Mouse (Mus musculus) gastrocnemius, adult 18-20 months (tissue): ENCODE measurements around the gene Arl2bp. TPM values are rescaled to one million over a fixed set of nuclear protein-coding genes. Genes with fewer than 3 reads are reported as not detected.

ENCODE experiments used
- DNase-seq: peaks from one replicate; pipeline ENCODE4 v3.0.0; 2021; ENCODE audit warnings: low spot score
- total RNA-seq, 2 experiments: library from RNA; stranded (reverse); gene quantifications; 2 replicates each; pipeline ENCODE4 v1.2.3; 2021

Gene Arl2bp
- total RNA-seq, 2 experiments from 2014 or later: 50.4 to 54.9 TPM

DNA sequence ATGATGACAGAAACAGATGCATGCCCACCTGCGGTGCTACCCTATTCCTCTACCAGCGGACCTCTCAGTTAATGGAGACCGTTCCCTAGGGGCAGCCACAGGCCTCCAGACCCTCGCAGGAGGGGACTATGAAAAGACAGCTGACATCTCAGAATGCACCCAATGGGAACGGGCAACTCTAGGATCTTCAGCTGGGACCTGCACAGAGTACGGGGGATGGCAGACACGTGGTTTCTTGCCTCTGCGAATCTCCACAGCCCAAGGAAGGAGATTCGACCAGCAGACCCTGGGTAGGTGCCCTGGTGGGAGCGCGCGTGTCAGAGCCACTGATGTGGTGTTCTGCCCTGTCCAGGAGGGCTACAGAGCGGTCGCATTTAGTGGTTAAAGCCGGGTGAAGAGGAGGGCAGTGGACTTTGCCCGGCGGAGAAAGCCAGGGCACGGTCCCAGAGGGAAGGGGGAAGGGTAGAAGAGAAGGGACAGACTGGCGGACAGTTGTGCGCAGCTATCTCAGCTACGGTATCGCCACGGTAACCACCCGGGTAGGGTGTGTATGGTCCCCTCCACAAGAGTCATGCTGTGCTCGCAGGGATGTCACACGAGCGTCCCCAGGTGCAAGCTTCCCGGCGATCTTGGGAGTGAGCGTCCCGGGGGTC lies 29.1 kb downstream of the Arl2bp start:
- DNase-seq: no peak

DNA sequence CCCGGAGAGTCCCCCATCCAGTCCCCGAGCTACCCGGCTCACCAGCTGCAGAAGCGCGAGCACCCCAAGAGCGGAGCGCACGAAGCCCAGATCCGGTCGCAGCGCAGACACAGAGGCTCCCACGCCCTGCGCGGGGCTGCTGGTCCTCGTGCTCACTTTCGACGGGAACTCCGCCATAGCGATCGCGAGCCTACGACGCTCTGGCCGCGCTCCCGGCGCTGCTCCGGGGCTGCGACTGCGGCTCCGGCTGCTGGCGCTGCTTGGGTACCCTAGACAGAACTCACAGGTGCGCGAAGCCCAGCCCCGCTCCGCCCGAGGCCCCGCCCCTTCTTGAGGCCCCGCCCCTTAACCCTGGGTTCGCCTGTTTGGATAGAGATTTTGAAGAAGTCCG lies 29.6 kb downstream of the Arl2bp start, which contains the start of gene Pllp:
Gene Pllp (minus strand): TSS at position 285 of the 391 bp plus-strand sequence.
- no peak for DNase-seq

DNA sequence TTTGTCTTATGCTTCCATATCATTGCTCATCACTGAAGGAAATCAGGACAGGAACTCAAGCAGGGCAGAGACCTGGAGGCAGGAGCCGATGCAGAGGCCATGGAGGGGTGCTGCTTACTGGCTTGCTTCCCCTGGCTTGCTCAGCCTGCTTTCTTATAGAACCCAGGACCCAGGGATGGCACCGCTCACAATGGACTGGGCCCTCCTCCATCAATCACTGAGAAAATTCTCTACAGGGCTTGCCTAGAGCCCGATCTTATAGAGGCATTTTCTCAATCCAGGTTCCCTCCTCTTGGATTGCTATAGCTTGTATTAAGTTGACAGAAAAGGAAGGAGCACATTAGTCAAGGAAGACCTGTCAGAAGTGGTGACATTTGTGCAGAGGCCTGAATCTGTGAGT lies 30.2 kb downstream of the Arl2bp start:
- DNase-seq: no peak

DNA sequence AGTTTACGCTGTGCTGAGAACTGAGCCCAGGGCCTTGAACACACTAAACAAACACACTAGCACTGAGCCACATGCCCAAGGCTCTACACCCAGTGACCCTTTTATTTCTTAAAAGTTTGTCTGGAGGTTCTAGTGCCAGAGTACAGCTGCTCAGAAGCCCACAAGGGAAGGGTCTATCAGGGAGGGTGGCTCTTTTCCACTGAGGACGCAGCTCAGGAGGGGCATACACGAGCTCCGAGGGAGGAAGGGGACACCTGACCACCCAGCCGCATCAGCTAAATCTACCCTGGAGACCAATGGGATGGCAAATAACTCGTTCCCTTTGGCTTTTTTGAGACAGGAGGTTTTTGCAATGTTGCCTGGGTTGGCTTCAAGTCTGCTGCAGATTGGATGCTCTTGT lies 31.6 kb downstream of the Arl2bp start:
- no peak for DNase-seq

DNA sequence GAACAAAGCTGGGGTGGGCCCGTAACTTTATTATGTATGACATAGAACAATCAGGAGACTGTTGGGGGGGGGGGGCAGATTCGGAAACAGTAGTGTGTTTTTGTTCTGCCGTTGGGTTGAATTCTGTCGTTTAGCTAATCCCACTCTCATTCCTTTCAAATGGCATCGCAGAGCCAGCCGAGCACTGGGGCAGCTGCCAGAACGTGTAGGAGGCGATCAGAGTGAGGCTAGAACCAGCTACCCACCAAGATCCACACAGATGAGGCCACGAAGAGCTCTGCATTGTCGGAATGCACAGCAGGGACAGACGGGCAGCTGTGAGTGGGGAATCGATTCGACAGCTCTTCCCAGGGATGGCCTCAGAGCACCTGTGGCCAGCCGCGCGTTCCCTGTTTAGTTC lies 33.0 kb downstream of the Arl2bp start:
- DNase-seq: no peak

DNA sequence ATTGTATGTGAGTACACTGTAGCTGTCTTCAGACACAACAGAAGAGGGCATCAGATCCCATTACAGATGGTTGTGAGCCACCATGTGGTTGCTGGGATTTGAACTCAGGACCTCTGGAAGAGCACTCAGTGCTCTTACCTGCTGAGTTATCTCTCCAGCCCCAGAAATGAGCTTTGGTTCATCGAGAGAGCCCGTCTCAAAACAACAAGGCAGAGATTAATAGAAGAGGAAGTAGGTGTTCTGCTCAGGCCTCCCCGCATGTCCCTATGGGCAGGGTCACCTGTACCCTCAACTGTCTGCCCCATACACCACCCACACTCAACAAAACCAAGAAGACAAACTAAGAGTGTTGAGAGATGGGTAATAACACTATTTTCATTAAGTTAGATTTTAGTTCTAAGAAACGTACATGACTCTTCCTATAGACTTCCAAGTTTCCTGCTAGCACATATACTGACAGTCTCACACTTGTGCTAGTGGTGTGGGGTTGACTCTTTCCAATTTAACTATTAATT lies 34.1 kb downstream of the Arl2bp start:
- DNase-seq: no peak

DNA sequence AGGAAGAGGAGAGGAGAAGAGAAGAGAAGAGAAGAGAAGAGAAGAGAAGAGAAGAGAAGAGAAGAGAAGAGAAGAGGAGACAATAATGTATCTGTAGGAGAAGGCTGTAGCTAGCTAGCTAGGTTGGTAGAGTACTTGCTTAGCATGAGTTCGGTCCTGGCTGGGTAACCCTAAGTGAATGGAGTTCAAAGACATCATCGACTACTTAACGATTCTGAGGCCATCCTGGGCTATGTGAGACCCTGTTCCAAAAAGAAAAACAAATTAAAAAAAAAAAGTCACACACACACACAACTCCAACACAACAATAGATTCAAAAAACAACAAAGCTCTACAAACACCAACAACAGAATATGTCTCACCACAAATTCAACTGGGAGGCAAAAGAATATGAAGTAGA lies 35.8 kb downstream of the Arl2bp start:
- no peak for DNase-seq

DNA sequence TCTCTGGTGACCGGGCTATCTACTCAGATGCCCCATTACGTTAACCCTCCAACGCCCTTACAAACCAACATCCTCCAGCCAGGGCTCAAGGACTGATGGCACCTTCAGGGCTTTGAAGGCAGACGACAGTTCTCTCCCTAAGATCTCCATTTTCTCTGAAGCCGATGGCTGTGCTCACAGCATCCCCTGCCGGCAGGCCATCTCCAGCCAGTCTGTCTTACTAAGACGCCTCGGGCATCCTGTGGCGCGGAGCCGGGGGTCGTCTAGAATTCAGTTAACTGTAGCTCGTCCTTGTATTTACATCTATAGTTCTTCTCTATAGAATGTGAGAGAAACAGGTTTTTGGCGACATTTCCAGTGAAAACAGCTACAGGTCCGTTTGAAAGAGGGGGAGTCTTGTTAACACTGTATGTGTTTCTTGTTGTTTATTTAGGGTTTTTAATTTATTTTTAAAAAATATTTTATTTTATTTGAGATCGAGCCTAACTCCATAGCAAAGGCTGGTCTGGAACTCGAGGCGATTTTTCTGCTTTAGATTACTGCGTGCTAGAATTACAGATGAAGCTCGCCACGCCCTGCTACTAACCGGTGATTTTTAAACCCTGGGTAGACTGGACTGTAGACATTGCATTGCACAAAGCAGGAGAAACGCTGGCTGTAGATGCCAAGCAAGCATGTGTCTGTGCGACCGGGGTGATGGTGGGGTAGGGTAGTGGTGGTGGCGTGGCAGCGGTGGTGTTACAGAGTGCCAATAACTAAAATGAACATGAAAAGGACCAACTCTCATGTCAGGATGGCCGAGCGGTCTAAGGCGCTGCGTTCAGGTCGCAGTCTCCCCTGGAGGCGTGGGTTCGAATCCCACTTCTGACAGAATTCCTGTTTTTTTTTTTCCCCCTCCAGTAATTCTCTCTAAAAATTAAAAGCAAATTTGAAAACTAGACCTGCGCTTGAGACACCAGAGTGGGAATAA lies 36.7 kb downstream of the Arl2bp start:
- DNase-seq: peak; percentile 77

DNA sequence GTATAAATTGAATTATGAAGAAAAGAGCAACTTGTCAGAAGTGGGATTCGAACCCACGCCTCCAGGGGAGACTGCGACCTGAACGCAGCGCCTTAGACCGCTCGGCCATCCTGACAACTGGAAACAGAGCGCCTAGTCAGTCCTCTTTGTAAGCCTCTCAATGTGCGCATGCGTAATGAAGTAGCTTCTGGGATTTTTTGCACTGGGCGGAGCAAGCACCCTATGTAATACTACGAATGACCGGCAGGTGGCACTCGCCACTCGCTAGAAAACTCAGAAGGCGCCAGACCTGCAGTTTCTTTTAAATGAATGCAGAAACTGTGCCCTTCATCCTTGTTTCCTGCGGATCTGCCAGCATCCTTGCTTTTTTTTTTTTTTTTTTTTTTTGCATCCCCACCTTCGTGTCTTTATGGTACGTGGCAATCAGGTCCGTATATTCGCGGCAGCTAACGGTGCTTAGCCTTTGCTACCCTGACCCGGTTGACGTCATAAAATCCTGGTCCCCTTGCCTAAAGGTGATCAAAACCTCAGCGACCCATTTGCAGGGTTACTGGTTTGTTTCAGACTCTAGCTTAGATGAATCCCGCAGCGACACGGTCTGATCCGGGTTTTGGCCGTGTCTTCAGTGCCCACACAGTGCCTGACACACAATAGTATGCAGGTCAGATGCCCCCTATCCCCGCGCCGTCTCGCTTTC lies 37.7 kb downstream of the Arl2bp start:
- peak; percentile 97 for DNase-seq

DNA sequence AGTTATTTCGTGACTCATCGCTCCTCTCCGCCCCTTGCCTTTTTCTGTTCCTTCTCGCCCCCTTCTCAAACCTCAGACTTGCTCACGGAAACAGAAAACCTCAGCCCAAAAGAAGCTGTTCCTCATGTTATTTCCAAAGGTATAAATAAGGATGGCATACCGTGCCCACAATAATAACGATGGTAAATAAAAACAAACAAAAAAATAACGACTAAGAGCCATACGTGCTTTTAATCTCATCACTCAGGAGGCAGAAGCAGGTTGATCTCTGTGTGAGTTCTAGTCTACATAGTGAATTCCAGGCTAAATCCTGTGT lies 38.2 kb downstream of the Arl2bp start:
- DNase-seq: no peak

DNA sequence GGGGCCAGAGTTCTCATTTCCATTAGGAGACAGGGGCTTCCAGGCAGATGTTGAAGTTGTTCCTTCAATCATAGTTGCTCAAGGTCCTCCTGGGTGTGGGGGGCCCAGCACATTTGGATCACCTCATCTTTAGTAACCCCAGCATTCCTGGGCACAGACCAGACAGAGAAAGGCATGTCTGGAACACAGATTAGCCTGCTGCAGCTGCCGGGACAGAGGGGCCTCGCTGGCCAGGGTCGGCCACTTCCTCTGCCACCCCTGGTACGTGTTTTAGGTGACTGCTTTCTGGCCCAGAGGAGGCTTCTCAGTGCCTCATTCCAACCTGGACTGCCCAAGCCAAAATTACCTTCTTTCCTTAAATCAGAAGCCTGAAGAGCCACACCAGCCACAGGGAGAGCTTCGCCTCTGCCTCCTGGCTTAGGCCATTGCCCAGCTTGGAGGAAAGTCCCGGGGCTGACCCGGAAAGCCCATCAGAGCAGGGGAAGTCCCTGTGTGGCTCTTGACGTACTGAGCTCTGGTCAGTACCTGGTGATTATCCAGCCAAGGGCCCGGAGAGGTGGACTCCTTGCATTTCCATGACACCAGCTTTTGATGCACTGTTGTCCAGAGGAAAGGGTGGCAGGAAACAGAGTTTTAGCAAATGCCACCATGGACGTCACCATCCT lies 39.3 kb downstream of the Arl2bp start:
- no peak for DNase-seq

DNA sequence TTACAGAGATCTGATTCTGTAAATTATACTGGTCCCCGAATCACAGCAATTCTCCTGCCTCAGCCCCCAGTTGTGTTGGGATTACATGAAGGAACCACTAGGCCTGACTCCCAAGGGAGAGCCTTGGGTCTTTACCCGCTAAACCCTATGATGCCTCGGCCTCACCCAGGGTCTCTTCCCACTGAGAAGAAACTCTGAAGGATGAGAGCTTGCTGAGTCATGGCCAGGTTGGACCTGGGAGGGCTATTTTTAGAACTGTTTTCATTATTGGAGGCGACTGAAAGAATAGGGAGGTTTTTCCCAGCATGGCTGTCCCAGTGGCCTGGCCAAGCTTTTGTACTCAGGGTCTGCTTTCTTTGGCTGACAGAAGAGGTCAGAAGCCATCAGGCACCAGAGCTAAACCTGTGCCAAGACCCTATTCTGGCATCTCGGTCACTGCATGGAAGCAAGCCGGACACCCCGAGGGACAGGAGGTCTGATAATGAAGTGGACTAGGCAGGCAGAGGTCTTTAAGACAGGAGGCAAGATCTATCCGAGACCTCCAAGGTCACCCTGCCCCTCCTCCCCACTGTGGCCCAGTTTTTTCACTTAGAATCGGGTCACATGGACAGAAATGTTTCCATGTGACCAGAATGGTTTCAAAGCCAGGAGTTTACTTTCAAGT lies 40.5 kb downstream of the Arl2bp start:
- no peak for DNase-seq

DNA sequence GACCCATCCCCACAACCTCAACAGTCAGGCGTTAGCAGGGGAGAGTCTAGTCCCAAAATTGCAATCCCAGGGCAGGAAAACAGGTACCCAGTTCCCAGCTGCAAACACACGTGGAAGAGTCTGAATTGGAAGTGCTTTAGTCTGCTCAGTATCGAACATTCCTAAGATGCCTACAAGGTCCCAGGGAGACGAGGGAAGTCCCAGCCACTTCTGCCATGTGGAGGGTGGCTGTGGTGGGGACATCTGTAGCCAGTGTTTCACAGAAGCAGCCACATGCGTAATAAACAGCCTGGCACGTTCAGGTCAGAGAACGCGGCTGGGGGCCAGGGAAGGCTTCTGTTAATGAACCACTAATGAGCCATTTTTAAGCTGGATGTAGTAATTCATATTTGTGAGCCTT lies 43.9 kb downstream of the Arl2bp start:
- DNase-seq: no peak

DNA sequence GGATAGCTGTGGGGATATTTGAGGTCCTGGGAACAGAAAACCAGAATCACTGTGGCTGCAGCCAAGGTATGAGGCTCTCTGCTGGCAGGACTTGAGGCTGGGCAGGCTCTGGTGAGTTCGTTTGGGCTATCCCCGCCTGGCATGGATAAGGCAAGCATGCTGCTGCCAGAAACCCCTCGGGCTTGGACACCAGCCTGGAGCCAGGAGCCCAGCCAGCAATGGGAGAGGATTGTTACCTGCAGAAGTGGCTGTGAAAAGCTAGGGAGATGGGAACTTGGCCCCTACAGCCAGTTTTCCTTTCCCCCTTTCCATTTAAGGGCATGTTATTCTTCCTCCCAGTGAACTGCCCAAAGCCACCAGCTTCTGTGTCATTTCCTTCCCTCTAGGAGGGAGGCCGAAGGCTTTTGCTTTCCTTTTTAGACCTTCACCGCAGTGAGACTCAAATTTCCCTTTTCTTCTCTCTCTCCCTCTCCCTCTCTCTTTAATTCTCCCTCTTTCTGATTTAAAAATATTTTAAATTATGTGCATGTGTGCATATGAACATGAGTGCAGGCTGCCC lies 44.8 kb downstream of the Arl2bp start:
- no peak for DNase-seq

DNA sequence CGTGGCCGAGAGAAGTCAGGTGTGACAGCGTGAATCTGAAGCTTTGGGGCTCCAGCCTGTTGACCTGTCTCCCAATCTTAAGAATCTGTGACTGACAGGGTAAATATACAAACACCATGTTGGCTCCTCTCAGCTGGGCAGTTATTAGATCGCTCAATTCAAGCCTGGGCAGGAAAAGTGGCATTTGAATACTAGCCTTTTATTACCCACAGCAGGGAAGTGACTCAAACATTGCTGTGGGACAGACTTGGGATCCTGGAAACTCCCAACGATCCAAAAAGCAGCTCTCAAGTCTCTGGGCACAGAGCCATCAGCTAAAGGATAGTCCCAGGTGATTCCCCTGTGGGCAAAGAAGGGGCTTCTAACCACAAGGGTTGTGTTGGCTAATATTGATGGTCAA lies 48.2 kb downstream of the Arl2bp start:
- DNase-seq: no peak

DNA sequence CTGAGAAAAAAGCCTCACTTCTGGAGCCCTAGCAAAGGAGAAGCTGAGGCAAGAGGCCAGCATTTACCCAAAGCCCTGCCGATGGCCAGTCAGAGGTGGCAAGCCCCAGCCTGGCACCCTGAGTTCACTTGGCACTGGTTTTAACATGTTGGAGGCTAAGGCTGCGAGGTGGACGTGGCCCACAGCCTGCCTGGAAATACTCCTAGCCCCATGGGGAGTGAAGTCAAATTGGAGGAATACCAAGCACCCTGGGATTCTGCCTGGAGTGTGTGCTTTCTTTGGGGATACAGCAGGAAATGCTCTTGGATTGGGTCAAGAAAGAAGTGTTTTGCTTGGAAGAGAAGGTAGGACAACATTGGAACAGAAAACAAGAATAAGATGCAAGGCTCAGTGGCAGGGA lies 49.5 kb downstream of the Arl2bp start:
- DNase-seq: no peak

DNA sequence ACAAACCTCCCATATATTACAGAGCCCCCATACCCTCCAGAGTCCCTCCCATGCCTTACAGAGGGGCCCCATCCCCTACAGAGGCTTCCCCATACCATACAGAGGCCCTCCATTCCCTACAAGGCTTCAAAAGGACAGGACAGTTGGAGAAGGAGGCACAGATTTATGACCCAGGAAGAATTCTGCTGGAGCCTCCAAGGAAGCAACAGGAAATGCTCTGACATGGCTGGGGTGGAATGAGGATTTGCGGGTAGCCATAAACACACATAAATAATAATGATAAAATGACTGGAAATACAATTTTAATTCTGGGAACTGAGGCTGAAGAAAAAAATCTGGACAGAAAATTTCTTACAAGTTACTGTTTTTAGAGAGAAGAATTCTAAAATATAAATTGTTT lies 50.4 kb downstream of the Arl2bp start:
- no peak for DNase-seq
